In genomic region chr5:37245651-37246050, GRCm38 (mm10) we compare ENCODE assay signal across 8 mouse cellular contexts. TPM values are rescaled to one million over a fixed set of nuclear protein-coding genes. Genes with fewer than 3 reads are reported as not detected.
DNase-seq lines count a peak whose midpoint lies in the region; ATAC-seq lines count a peak whose summit lies in the region.

No protein-coding gene starts in this region.

- peaks cover 65% of the 10 kb centered on the region for H3K27me3 ChIP-seq in forebrain, embryonic 10.5 days (ENCODE audit: poor library complexity, severe bottlenecking)
- H3K27me3 ChIP-seq in hindbrain, embryonic 10.5 days (ENCODE audit: insufficient read depth, poor library complexity, severe bottlenecking) = peaks cover 62% of the 10 kb centered on the region
- peaks cover 28% of the 10 kb centered on the region for H3K27me3 ChIP-seq in neural tube, embryonic 11.5 days (ENCODE audit: control insufficient read depth, insufficient read depth, low read length)

- DNase-seq in adrenal gland, adult 2 months = peak; percentile 44
- no peak for DNase-seq in adrenal gland, postnatal 4 days (ENCODE audit: low spot score in 2 of 2)
- peak; percentile 45 for DNase-seq in adrenal gland, postnatal 25 days
- DNase-seq in forebrain, embryonic 10.5 days (ENCODE audit: extremely low spot score, low spot score) = peak; percentile 79
- peak; percentile 83 for DNase-seq in hindbrain, embryonic 10.5 days (ENCODE audit: low spot score)
- DNase-seq in left cerebral cortex, postnatal 36 days (ENCODE audit: low spot score in 2 of 2) = peak; percentile 77 to 83
- DNase-seq in neural tube, embryonic 11.5 days (ENCODE audit: low spot score) = peak; percentile 81
- peak; percentile 36 for DNase-seq in yolk sac, embryonic 10.5 days (ENCODE audit: low spot score)

- peak overlapping the region; percentile 68 for H3K4me2 ChIP-seq in neural tube, embryonic 11.5 days (ENCODE audit: low read depth)

- H3K9ac ChIP-seq in neural tube, embryonic 11.5 days (ENCODE audit: low read length) = peak overlapping the region; percentile 82

- no peaks in the 10 kb centered on the region for H3K36me3 ChIP-seq in forebrain, embryonic 10.5 days (replicated peaks)
- H3K36me3 ChIP-seq in hindbrain, embryonic 10.5 days = no peaks in the 10 kb centered on the region
- H3K36me3 ChIP-seq in neural tube, embryonic 11.5 days (ENCODE audit: control insufficient read depth, insufficient read depth, low read length) = no peaks in the 10 kb centered on the region

- peaks cover 77% of the 10 kb centered on the region for H3K4me1 ChIP-seq in forebrain, embryonic 10.5 days
- peaks cover 83% of the 10 kb centered on the region for H3K4me1 ChIP-seq in hindbrain, embryonic 10.5 days (replicated peaks)
- peaks cover 26% of the 10 kb centered on the region for H3K4me1 ChIP-seq in neural tube, embryonic 11.5 days (ENCODE audit: control insufficient read depth, insufficient read depth, low read length)

- no peaks in the 10 kb centered on the region for H3K9me3 ChIP-seq in forebrain, embryonic 10.5 days
- no peaks in the 10 kb centered on the region for H3K9me3 ChIP-seq in hindbrain, embryonic 10.5 days
- H3K9me3 ChIP-seq in neural tube, embryonic 11.5 days (ENCODE audit: control insufficient read depth, low read length) = no peaks in the 10 kb centered on the region

- ATAC-seq in neural tube, embryonic 11.5 days (ENCODE audit: insufficient read depth, low FRiP score, low TSS enrichment) = peak; percentile 38

- intact Hi-C loops in left cerebral cortex, postnatal 36 days (cut with DNase I) = loop anchor here (2.0 kb wide), 1 partner anchor 43 kb away; no protein-coding TSS in a partner anchor

- peak overlapping the region; percentile 93 for H3K27ac ChIP-seq in forebrain, embryonic 10.5 days
- H3K27ac ChIP-seq in hindbrain, embryonic 10.5 days = peak overlapping the region; percentile 94
- H3K27ac ChIP-seq in neural tube, embryonic 11.5 days (ENCODE audit: low read depth, low read length) = peak overlapping the region; percentile 92

- H3K4me3 ChIP-seq in forebrain, embryonic 10.5 days = peak overlapping the region; percentile 83
- peak overlapping the region; percentile 80 for H3K4me3 ChIP-seq in hindbrain, embryonic 10.5 days
- H3K4me3 ChIP-seq in neural tube, embryonic 11.5 days (ENCODE audit: low read depth, low read length) = peak overlapping the region; percentile 62

- WGBS in forebrain, embryonic 10.5 days = under 1% methylated on average over 39 of the region's 42 CpGs
- WGBS in hindbrain, embryonic 10.5 days = under 1% methylated on average over 42 of the region's 42 CpGs
- WGBS in neural tube, embryonic 11.5 days = under 1% methylated on average over 42 of the region's 42 CpGs

RNA-seq across cellular contexts. Expression of gene Crmp1, which starts 3.9 kb away (rescaled TPM):
- total RNA-seq in adrenal gland, adult 2 months (2021) = 1 to 10 TPM; 7.2 to 9.7 TPM
- polyA plus RNA-seq in adrenal gland, adult 2 months (2012; rRNA removed) = 8.7 and 9.9 TPM in 2 replicates
- total RNA-seq in adrenal gland, postnatal 4 days (2021) = 10 to 100 TPM; 34.1 to 41.3 TPM
- total RNA-seq in adrenal gland, postnatal 25 days (2021) = 5.0 and 9.5 TPM in 2 replicates
- 96.5 and 106 TPM in 2 replicates for polyA plus RNA-seq in forebrain, embryonic 10.5 days (2016; fragmentation: Nextera tagmentation; extraction: Ambion mirVana)
- polyA plus RNA-seq in hindbrain, embryonic 10.5 days (2016; fragmentation: Nextera tagmentation; extraction: Ambion mirVana) = 178 and 407 TPM in 2 replicates
- 100 to 1,000 TPM; 199 to 200 TPM for total RNA-seq in left cerebral cortex, postnatal 36 days (2021)
- polyA plus RNA-seq in neural tube, embryonic 11.5 days (2014; fragmentation: Nextera tagmentation; extraction: Ambion mirVana) = 472 and 565 TPM in 2 replicates

Comparison
In these comparisons a context has a peak if more than half of its experiments do, and no peak if none do; other contexts are left out.
1. DNase-seq: peak in adrenal gland, adult 2 months (single experiment), adrenal gland, postnatal 25 days (single experiment), forebrain, embryonic 10.5 days (single experiment), hindbrain, embryonic 10.5 days (single experiment), left cerebral cortex, postnatal 36 days (2 of 2), neural tube, embryonic 11.5 days (single experiment) and yolk sac, embryonic 10.5 days (single experiment); none in adrenal gland, postnatal 4 days (0 of 2).
2. RNA of gene Crmp1, which starts 3.9 kb away (total RNA-seq): 199 to 200 TPM in left cerebral cortex, postnatal 36 days; 34.1 to 41.3 TPM in adrenal gland, postnatal 4 days, 7.2 to 9.7 TPM in adrenal gland, adult 2 months and 5.0 to 9.5 TPM in adrenal gland, postnatal 25 days; every median in the first group is over 4 times any median in the second.
3. Peak in every context shown above with its lines, with median percentiles within 50 percentile points of each other: H3K27ac ChIP-seq and H3K4me3 ChIP-seq.